Mouse (Mus musculus): ENCODE measurements at regions not wholly inside any gene's neighbourhood (a gene's known extent, or its start where the extent isn't known, plus 50 kb on each side); places are given as distances from the start of the nearest gene placed in this dataset.

DNA sequence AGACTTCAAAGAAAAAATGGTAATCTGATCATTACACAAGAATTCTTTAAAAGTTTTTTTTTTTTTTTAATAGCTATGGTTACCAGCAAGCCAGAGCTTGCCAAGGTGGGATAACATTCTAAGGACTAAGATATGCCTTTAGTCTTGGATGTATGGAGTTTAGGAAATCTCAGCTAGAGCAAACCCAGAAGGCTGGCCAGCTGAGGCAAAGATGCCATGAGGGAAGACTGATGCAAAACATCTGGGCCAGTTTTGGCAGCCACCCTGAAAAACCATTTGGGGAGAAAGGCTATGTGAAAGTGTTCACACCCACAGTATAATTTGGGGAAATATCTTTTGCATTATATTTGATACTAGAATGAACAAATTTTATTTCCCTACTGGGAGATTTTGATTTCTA is 57.9 kb upstream of the Adgrg2 start:
- peak; percentile 2 for DNase-seq
- intact Hi-C loops (cut with DNase I), result no loop called here

- intact Hi-C loops (cut with DNase I), result no loop called here
- no peak for DNase-seq
These were observed 52.0 kb upstream of the Adgrg2 start for GRCm38 (mm10) chrX:160338347-160338985.
